ENCODE assay signal across 16 mouse cellular contexts in genomic region chr8:128498836-128499235, GRCm38 (mm10).
"Had no signal": no experiment of that assay in that cellular context is flagged by ENCODE, and none has a peak within 500 bp of the region (broad histone marks: within the 10 kb centered on the region; RNA-seq: fewer than 3 reads in every experiment).

No protein-coding gene starts in this region.

- H3K9me3 ChIP-seq: neural tube, embryonic 13.5 days; neural tube, embryonic 15.5 days; stomach, embryonic 15.5 days had no signal

- H3K27ac ChIP-seq: neural tube, embryonic 13.5 days; neural tube, embryonic 15.5 days; stomach, embryonic 15.5 days; stomach, postnatal 0 days had no signal

- H3K9ac ChIP-seq: neural tube, embryonic 13.5 days; neural tube, embryonic 15.5 days; stomach, embryonic 15.5 days had no signal

- H3K4me3 ChIP-seq: neural tube, embryonic 13.5 days; neural tube, embryonic 15.5 days; stomach, embryonic 15.5 days had no signal

- H3K27me3 ChIP-seq: neural tube, embryonic 13.5 days; neural tube, embryonic 15.5 days; stomach, embryonic 15.5 days had no signal

- H3K4me2 ChIP-seq: neural tube, embryonic 13.5 days; neural tube, embryonic 15.5 days; stomach, embryonic 15.5 days had no signal

- H3K4me1 ChIP-seq: stomach, embryonic 15.5 days had no signal

- DNase-seq: retina, postnatal 1 day; right cerebral cortex, adult 18-20 months; right cerebral cortex, postnatal 14 days; right cerebral cortex, postnatal 25 days; right cerebral cortex, postnatal 4 days; spleen, adult 18-20 months; thymus, adult 18-20 months; thymus, adult 2 months; thymus, postnatal 14 days; thymus, postnatal 25 days; thymus, postnatal 36 days; thymus, postnatal 4 days had no signal
